Mouse (Mus musculus) mature B cell (primary cell): ENCODE results near the gene Patj.

ENCODE experiments used
- in situ Hi-C: fragments of 300-500 bp; cut with MboI; formaldehyde crosslinking; loops from 2 replicates; pipeline ENCODE4 v1.14.3; 2019

Patj gene

GRCm38 (mm10) chr4:98444437-98445139, 49.0 kb downstream of the Patj start:
- in situ Hi-C loops, result loop anchor here (25.0 kb wide), 1 partner anchor 682 kb away; the partner anchor contains the start of gene Nfia

GRCm38 (mm10) chr4:98449564-98450263, 54.1 kb downstream of the Patj start:
- in situ Hi-C loops, result loop anchor here (25.0 kb wide), 1 partner anchor 687 kb away; the partner anchor contains the start of gene Nfia

- in situ Hi-C loops, result no loop called here
Measured at GRCm38 (mm10) chr4:98450308-98450707, 54.7 kb downstream of the Patj start.

GRCm38 (mm10) chr4:98450829-98451228, 55.2 kb downstream of the Patj start:
- in situ Hi-C loops, result no loop called here

GRCm38 (mm10) chr4:98451259-98451658, 55.7 kb downstream of the Patj start:
- in situ Hi-C loops, result no loop called here

- in situ Hi-C loops, result no loop called here
Measured at GRCm38 (mm10) chr4:98452725-98453124, 57.1 kb downstream of the Patj start.

- in situ Hi-C loops, result no loop called here
Measured at GRCm38 (mm10) chr4:98453231-98453630, 57.6 kb downstream of the Patj start.

GRCm38 (mm10) chr4:98455352-98455751, 59.8 kb downstream of the Patj start:
- in situ Hi-C loops, result no loop called here

GRCm38 (mm10) chr4:98455910-98456309, 60.3 kb downstream of the Patj start:
- in situ Hi-C loops, result no loop called here

- in situ Hi-C loops, result no loop called here
Measured at GRCm38 (mm10) chr4:98461804-98462341, 66.3 kb downstream of the Patj start.

- in situ Hi-C loops, result no loop called here
Measured at GRCm38 (mm10) chr4:98465476-98465875, 69.9 kb downstream of the Patj start.

- in situ Hi-C loops, result no loop called here
Measured at GRCm38 (mm10) chr4:98465886-98466285, 70.3 kb downstream of the Patj start.

- in situ Hi-C loops, result no loop called here
Measured at GRCm38 (mm10) chr4:98471376-98471775, 75.8 kb downstream of the Patj start.

GRCm38 (mm10) chr4:98473491-98473890, 77.9 kb downstream of the Patj start:
- in situ Hi-C loops, result no loop called here

- in situ Hi-C loops, result no loop called here
Measured at GRCm38 (mm10) chr4:98478005-98478404, 82.4 kb downstream of the Patj start.

GRCm38 (mm10) chr4:98486475-98486874, 90.9 kb downstream of the Patj start:
- in situ Hi-C loops, result no loop called here

- in situ Hi-C loops, result no loop called here
Measured at GRCm38 (mm10) chr4:98486901-98487300, 91.3 kb downstream of the Patj start.

GRCm38 (mm10) chr4:98489386-98489785, 93.8 kb downstream of the Patj start:
- in situ Hi-C loops, result no loop called here

- in situ Hi-C loops, result no loop called here
Measured at GRCm38 (mm10) chr4:98498341-98498740, 102.8 kb downstream of the Patj start.

- in situ Hi-C loops, result no loop called here
Measured at GRCm38 (mm10) chr4:98500182-98500581, 104.6 kb downstream of the Patj start.

GRCm38 (mm10) chr4:98500875-98501274, 105.3 kb downstream of the Patj start:
- in situ Hi-C loops, result no loop called here

- in situ Hi-C loops, result no loop called here
Measured at GRCm38 (mm10) chr4:98504743-98505142, 109.2 kb downstream of the Patj start.
